Mouse (Mus musculus): ENCODE data around the gene Capn9.

The Capn9 gene

GRCm38 (mm10) chr8:124648311-124648710, 72.4 kb downstream of the Capn9 start:
- DNase-seq: no peak

- DNase-seq: no peak
These were observed 75.9 kb downstream of the Capn9 start for GRCm38 (mm10) chr8:124651776-124652175.

- DNase-seq: no peak
These were observed 76.6 kb downstream of the Capn9 start for GRCm38 (mm10) chr8:124652546-124652945.

GRCm38 (mm10) chr8:124653568-124654475, 77.9 kb downstream of the Capn9 start:
- DNase-seq: no peak

- no peak for DNase-seq
These were observed 82.0 kb downstream of the Capn9 start for GRCm38 (mm10) chr8:124657961-124658360.

GRCm38 (mm10) chr8:124658415-124658814, 82.5 kb downstream of the Capn9 start:
- DNase-seq: peak; percentile 42

GRCm38 (mm10) chr8:124661781-124662180, 85.9 kb downstream of the Capn9 start:
- DNase-seq: no peak

GRCm38 (mm10) chr8:124662446-124663111, 86.7 kb downstream of the Capn9 start:
- DNase-seq: no peak

GRCm38 (mm10) chr8:124663112-124663873, 87.4 kb downstream of the Capn9 start, which contains the start of gene 2310022B05Rik:
Gene 2310022B05Rik, minus strand, starts transcription at chr8:124663369.
- peak; percentile 79 for DNase-seq

- no peak for DNase-seq
These were observed 87.9 kb downstream of the Capn9 start for GRCm38 (mm10) chr8:124663874-124664230.

- no peak for DNase-seq
These were observed 88.5 kb downstream of the Capn9 start for GRCm38 (mm10) chr8:124664414-124664813.

Data from right cerebral cortex, postnatal 14 days (tissue).